Mouse (Mus musculus): ENCODE data around the gene Olfr372. TPM values are rescaled to one million over a fixed set of nuclear protein-coding genes. Genes with fewer than 3 reads are reported as not detected.
"Not testable (repeated sequence)": the region's sequence is repeated elsewhere in the genome, so short reads cannot be mapped to it uniquely, and the experiment has no call there.

Olfr372 gene
- polyA plus RNA-seq (2015; fragmentation: Nextera tagmentation; extraction: Ambion mirVana): not detected in 2 replicates

DNA sequence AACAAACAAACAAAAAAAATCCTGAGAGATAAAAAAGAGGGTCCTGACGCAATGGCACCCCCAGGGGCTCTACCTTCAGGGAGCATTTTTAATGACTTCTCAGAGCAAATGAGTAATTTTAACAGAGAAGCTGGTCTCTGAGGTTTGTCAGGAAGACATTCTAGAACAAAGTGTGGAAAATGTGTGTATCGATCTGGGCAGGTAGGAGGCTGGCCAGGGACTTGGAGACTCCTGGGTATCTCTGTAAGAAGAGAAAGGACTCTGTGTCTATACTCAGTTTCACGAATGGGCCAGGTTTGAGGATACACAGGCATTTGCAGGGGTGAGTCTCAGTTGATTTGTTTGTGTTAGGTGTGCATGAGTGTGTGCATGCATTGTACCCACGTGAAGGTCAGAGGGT, at the start of gene Olfr372:
TSS of gene Olfr372 (plus strand) at position 301 of the 400 bp plus-strand sequence.
- H3K9ac ChIP-seq (ENCODE audit: low read depth, low read length); ATAC-seq (ENCODE audit: low read depth); H3K27ac ChIP-seq (ENCODE audit: low read length); H3K4me3 ChIP-seq (ENCODE audit: low read depth, low read length); H3K4me2 ChIP-seq (ENCODE audit: low read depth, low read length); H3K4me1 ChIP-seq (ENCODE audit: control insufficient read depth, low read depth, low read length); H3K9me3 ChIP-seq (replicated peaks; ENCODE audit: control insufficient read depth, low read length); H3K27me3 ChIP-seq (ENCODE audit: control insufficient read depth, insufficient read depth, low read depth, low read length); H3K36me3 ChIP-seq (ENCODE audit: control insufficient read depth, insufficient read depth): not testable (repeated sequence)
- 62% methylated on average over 4 of the region's 4 CpGs for WGBS (ENCODE audit: insufficient replicate concordance)

DNA sequence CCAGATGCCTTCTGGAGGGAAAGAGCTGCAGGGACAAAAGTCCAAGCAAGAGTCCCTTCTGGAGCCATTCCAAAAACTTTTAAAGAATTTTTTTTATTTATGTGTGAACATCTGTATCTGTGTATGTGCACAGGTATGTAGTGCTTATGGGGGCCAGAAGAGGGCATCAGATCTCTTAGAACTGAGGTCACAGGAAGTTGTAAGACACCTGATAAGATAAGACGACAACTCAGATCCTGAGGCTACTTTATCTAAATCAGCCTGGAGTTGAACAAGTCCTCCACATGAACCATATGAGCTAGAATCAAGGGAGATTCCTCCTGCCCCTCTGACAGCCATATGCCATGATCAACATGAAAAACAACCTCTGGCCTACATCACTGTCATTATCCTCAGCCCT, 41.6 kb upstream of the Olfr372 start:
- Histone ChIP-seq H3K9ac (ENCODE audit: low read depth, low read length) (no peak overlapping the region), H3K4me1 (ENCODE audit: control insufficient read depth, low read depth, low read length) (no peaks in the 10 kb centered on the region), H3K4me3 (ENCODE audit: low read depth, low read length) (no peak overlapping the region), H3K27me3 (ENCODE audit: control insufficient read depth, insufficient read depth, low read depth, low read length) (no peaks in the 10 kb centered on the region), H3K36me3 (ENCODE audit: control insufficient read depth, insufficient read depth) (no peaks in the 10 kb centered on the region), H3K27ac (ENCODE audit: low read length) (no peak overlapping the region), H3K9me3 (replicated peaks; ENCODE audit: control insufficient read depth, low read length) (no peaks in the 10 kb centered on the region), H3K4me2 (ENCODE audit: low read depth, low read length) (no peak overlapping the region)
- no peak for ATAC-seq (ENCODE audit: low read depth)
- 15% methylated on average over 1 of the region's 1 CpGs for WGBS (ENCODE audit: insufficient replicate concordance)

DNA sequence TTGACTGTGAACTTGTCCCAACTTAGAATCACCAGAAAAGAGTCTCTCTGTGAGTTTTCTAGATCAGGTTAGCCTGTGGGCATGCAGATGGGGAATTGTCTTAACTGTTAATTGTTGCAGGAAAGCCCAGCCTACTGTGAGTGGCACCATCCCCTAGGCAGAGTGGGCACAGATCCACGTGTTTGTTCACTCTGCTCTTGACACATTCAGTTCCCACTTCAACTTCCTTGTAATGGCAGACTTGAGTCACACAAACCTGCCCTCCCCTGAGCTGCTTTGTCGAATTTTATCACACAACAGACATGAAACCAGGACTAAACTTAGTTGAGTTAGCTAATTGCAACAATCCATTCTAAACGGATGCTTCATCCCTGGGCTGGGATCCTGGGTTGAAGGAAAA, 40.8 kb upstream of the Olfr372 start:
- Histone ChIP-seq H3K27ac (ENCODE audit: low read length) (no peak overlapping the region), H3K4me1 (ENCODE audit: control insufficient read depth, low read depth, low read length) (no peaks in the 10 kb centered on the region), H3K9ac (ENCODE audit: low read depth, low read length) (no peak overlapping the region), H3K27me3 (ENCODE audit: control insufficient read depth, insufficient read depth, low read depth, low read length) (no peaks in the 10 kb centered on the region), H3K4me2 (ENCODE audit: low read depth, low read length) (no peak overlapping the region), H3K36me3 (ENCODE audit: control insufficient read depth, insufficient read depth) (no peaks in the 10 kb centered on the region), H3K4me3 (ENCODE audit: low read depth, low read length) (no peak overlapping the region), H3K9me3 (replicated peaks; ENCODE audit: control insufficient read depth, low read length) (no peaks in the 10 kb centered on the region)
- ATAC-seq (ENCODE audit: low read depth): no peak
- 32% methylated on average over 3 of the region's 3 CpGs for WGBS (ENCODE audit: insufficient replicate concordance)

DNA sequence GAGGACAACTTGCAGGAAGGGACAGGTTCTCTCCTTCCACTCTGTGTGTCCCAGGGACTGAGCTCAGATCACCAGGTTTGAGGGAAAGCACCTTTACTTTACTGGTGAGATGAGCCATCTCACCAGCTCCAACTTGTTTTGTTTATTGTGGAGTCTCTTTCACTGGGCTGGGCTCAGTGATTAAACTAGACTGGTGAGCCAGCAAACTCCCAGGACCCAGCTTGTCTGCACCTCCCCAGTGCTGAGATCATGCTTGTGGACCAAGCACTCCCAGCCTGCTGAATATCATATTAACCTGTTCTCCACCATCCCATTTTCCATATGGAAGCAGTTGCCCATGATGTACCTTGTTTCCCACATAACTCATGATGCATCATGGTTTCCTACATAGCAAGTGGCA, 38.1 kb upstream of the Olfr372 start:
- ATAC-seq (ENCODE audit: low read depth): no peak
- H3K27ac ChIP-seq (ENCODE audit: low read length): no peak overlapping the region
- no peak overlapping the region for H3K4me3 ChIP-seq (ENCODE audit: low read depth, low read length)

DNA sequence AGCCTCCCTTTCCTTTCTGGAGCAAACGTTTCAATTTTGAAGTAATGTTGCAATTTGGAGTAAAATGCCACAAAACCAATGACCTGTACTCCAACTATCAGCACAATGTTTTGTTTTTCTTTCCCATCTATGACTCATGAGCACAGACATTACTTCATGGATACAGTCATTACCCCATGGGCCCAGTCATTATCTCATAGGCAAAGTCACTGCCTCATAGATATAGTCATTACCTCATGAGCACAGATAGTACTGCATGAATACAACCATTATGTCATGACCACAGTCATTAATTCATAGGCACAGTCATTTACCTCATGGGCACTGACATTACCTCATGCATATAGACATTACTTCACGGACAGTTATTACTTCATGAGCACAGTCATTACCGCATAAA, 35.1 kb upstream of the Olfr372 start:
- no peak for ATAC-seq (ENCODE audit: low read depth)
- H3K9ac ChIP-seq (ENCODE audit: low read depth, low read length): no peak overlapping the region
- 56% methylated on average over 3 of the region's 3 CpGs for WGBS (ENCODE audit: insufficient replicate concordance)
- no peaks in the 10 kb centered on the region for H3K36me3 ChIP-seq (ENCODE audit: control insufficient read depth, insufficient read depth)
- no peak overlapping the region for H3K27ac ChIP-seq (ENCODE audit: low read length)
- H3K27me3 ChIP-seq (ENCODE audit: control insufficient read depth, insufficient read depth, low read depth, low read length): no peaks in the 10 kb centered on the region
- no peaks in the 10 kb centered on the region; the same call in 1 of the 2 replicates for H3K4me1 ChIP-seq (ENCODE audit: control insufficient read depth, low read depth, low read length)
- H3K4me3 ChIP-seq (ENCODE audit: low read depth, low read length): no peak overlapping the region
- H3K9me3 ChIP-seq (replicated peaks; ENCODE audit: control insufficient read depth, low read length): no peaks in the 10 kb centered on the region
- no peak overlapping the region for H3K4me2 ChIP-seq (ENCODE audit: low read depth, low read length)

More for the DNA sequence above, 38.1 kb upstream of the Olfr372 start:
- no peak overlapping the region for H3K9ac ChIP-seq (ENCODE audit: low read depth, low read length)
- H3K4me2 ChIP-seq (ENCODE audit: low read depth, low read length): no peak overlapping the region
- H3K9me3 ChIP-seq (replicated peaks; ENCODE audit: control insufficient read depth, low read length): no peaks in the 10 kb centered on the region
- H3K4me1 ChIP-seq (ENCODE audit: control insufficient read depth, low read depth, low read length): no peaks in the 10 kb centered on the region
- no peaks in the 10 kb centered on the region for H3K36me3 ChIP-seq (ENCODE audit: control insufficient read depth, insufficient read depth)
- no peaks in the 10 kb centered on the region for H3K27me3 ChIP-seq (ENCODE audit: control insufficient read depth, insufficient read depth, low read depth, low read length)

DNA sequence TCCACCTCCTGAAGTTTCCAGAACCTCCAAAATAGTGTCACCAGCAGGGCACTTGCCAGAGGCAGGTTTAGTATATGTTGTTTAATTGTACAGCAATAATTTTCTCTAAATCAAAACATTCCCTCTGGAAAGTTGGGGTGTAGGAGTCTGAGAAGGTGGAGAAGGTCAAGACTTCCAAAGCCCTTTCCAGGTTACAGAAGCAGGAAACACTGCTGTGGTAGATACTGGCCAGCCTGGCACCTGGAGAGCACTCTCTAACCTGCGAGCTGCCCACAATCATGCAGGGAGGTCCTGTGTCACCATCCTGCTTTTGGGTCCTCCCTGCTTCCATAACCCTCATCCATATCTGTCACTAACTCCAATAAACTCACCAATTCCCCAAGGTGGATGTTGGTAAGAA, 34.3 kb upstream of the Olfr372 start:
- H3K27me3 ChIP-seq (ENCODE audit: control insufficient read depth, insufficient read depth, low read depth, low read length): no peaks in the 10 kb centered on the region
- 41% methylated on average over 1 of the region's 1 CpGs for WGBS (ENCODE audit: insufficient replicate concordance)
- no peak overlapping the region for H3K4me2 ChIP-seq (ENCODE audit: low read depth, low read length)
- H3K27ac ChIP-seq (ENCODE audit: low read length): no peak overlapping the region
- no peaks in the 10 kb centered on the region for H3K9me3 ChIP-seq (replicated peaks; ENCODE audit: control insufficient read depth, low read length)
- no peaks in the 10 kb centered on the region; the same call in 1 of the 2 replicates for H3K4me1 ChIP-seq (ENCODE audit: control insufficient read depth, low read depth, low read length)
- H3K36me3 ChIP-seq (ENCODE audit: control insufficient read depth, insufficient read depth): no peaks in the 10 kb centered on the region
- H3K4me3 ChIP-seq (ENCODE audit: low read depth, low read length): no peak overlapping the region
- ATAC-seq (ENCODE audit: low read depth): no peak
- H3K9ac ChIP-seq (ENCODE audit: low read depth, low read length): no peak overlapping the region

DNA sequence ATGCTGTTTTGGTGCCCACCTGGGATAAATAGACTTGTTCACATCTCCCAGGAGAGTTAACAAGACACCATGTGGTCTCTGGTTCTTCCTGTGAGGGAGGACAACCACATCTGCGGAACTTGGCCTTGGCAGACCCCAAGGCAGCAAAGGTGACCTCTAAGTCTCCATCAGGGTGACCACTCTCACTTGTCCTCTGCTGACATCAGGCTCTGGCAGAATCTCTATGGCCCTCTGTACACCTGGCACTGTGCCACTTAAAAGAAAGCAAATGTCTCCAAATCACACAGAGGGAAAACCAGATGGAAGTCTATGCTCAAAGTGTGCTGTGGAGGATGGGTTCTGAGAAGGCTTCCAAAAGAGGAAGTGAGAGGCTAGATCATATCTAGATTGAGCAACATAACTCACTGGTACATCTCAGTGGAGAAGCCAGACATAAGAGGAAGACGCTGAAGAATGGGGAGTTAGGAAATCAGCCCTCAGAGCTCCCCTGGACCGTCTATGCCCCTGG, 32.8 kb upstream of the Olfr372 start:
- Histone ChIP-seq H3K27me3 (ENCODE audit: control insufficient read depth, insufficient read depth, low read depth, low read length) (no peaks in the 10 kb centered on the region), H3K4me2 (ENCODE audit: low read depth, low read length) (no peak overlapping the region), H3K9me3 (replicated peaks; ENCODE audit: control insufficient read depth, low read length) (no peaks in the 10 kb centered on the region), H3K4me1 (ENCODE audit: control insufficient read depth, low read depth, low read length) (no peaks in the 10 kb centered on the region; the same call in 1 of the 2 replicates), H3K36me3 (ENCODE audit: control insufficient read depth, insufficient read depth) (no peaks in the 10 kb centered on the region), H3K9ac (ENCODE audit: low read depth, low read length) (no peak overlapping the region), H3K4me3 (ENCODE audit: low read depth, low read length) (no peak overlapping the region), H3K27ac (ENCODE audit: low read length) (peak overlapping the region; percentile 5)
- ATAC-seq (ENCODE audit: low read depth): peak; percentile 51
- WGBS (ENCODE audit: insufficient replicate concordance): 23% methylated on average over 3 of the region's 3 CpGs

DNA sequence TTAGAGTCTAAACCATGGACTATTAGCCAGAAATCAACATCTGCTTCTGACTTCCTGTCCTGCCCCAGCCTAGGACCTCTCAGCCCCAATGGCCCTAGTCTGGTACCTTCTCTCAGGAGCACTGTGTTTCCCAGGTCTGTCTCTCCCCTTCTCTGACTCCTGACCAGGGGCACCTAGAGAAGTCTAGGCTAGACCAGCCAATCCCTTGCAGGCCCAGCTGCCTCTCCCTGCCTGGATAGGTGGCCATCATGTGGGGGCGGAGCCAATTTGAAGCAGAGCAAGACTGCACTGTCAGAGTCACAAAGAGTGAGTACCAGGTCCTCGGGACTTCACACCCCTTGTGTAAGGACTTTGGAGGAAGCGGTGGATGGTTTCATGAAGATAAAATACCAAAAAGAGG, 31.5 kb upstream of the Olfr372 start, which contains the start of gene Cyp4f18:
TSS of gene Cyp4f18 (minus strand) at position 154 of the 400 bp plus-strand sequence.
- WGBS (ENCODE audit: insufficient replicate concordance): 39% methylated on average over 3 of the region's 3 CpGs
- no peak within 1 kb of the TSS for H3K4me3 ChIP-seq (ENCODE audit: low read depth, low read length)
- no peaks in the 10 kb centered on the region for H3K27me3 ChIP-seq (ENCODE audit: control insufficient read depth, insufficient read depth, low read depth, low read length)
- no peak within 1 kb of the TSS for H3K4me2 ChIP-seq (ENCODE audit: low read depth, low read length)
- ATAC-seq (ENCODE audit: low read depth): no peak
- no peaks in the 10 kb centered on the region for H3K36me3 ChIP-seq (ENCODE audit: control insufficient read depth, insufficient read depth)
- H3K9me3 ChIP-seq (replicated peaks; ENCODE audit: control insufficient read depth, low read length): no peaks in the 10 kb centered on the region
- peak within 1 kb of the TSS; percentile 58; the same call in 1 of the 2 replicates for H3K27ac ChIP-seq (ENCODE audit: low read length)
- H3K4me1 ChIP-seq (ENCODE audit: control insufficient read depth, low read depth, low read length): no peaks in the 10 kb centered on the region; the same call in 1 of the 2 replicates
- no peak within 1 kb of the TSS for H3K9ac ChIP-seq (ENCODE audit: low read depth, low read length)

DNA sequence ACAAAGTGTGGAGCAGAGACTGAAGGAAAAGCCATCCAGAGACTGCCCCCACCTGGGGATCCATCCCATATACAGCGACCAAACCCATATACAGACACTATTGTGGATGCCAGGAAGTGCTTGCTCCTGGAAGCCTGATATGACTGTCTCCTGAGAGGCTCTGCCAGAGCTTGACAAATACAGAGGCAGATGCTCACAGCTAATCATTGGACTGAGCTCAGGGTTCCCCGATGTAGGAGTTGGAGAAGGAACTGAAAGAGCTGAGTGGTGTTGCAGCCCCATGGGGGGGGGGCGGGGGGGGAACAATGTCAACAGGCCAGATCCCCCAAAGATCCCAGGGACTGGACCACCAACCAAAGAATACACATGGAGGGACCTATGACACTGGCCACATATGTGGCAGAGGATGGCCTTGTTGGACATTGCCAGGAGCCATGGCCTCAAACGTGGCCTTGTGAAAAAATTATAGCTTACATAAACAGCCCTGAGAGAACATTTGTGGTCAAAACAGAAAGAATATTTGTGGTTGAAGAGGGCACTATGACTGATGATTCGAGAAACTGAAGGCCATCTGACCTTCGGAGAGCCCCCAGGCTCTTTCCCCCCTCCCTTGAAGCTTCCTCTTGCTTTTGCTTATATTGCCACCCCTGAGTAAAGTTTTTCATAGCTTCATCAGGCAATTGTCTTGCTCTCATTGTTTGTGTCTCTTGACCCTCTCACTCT, 27.4 kb upstream of the Olfr372 start:
- not testable (repeated sequence) for H3K27ac ChIP-seq (ENCODE audit: low read length); H3K36me3 ChIP-seq (ENCODE audit: control insufficient read depth, insufficient read depth); ATAC-seq (ENCODE audit: low read depth); H3K27me3 ChIP-seq (ENCODE audit: control insufficient read depth, insufficient read depth, low read depth, low read length); H3K4me1 ChIP-seq (ENCODE audit: control insufficient read depth, low read depth, low read length); H3K9me3 ChIP-seq (replicated peaks; ENCODE audit: control insufficient read depth, low read length); H3K4me3 ChIP-seq (ENCODE audit: low read depth, low read length); H3K9ac ChIP-seq (ENCODE audit: low read depth, low read length); H3K4me2 ChIP-seq (ENCODE audit: low read depth, low read length)
- 45% methylated on average over 6 of the region's 6 CpGs for WGBS (ENCODE audit: insufficient replicate concordance)
